Mouse (Mus musculus): ENCODE data around the gene Wdr25.

Wdr25 gene

DNA sequence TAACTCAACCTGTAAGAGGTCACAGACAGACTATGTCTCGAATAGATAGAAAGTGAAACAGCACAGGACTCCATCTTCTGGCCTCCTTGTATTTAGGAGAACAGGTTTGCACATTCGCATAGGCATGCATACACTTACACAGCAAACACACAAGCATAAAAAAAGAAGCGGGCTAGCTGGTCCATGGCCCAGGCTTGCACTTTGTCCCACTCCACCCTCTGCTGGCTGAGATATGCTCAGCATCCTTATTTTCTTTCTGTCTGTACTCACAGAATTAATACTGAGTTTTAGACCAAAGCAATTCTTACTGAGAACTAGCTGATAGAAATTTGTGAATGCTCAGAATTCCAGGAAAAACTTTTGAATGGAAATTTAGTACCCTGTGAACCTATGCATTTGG is 2.6 kb downstream of the Wdr25 start:
- no peak for DNase-seq (ENCODE audit: low spot score)

DNA sequence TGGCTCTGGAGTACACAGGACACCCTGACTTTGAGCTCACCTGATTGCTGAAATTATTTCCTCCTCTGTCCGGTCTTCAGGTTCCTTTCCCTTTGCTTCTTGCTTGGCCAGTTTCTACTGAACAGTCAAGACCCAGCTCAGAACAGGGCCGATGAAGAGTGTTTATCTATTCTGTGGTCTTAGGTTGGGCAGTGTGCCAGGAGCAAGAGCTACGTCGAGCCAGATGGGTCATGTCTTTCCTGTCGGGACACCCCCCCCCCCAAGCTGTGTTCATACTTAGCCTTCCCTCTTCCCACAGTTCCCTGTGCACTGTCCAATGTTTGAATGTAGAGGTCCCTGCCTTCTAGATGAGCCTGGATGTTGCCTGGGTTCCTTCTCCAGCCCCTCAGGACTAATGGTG is 7.9 kb downstream of the Wdr25 start:
- DNase-seq (ENCODE audit: low spot score) = no peak

GRCm38 (mm10) chr12:108902940-108903339 is 9.5 kb downstream of the Wdr25 start:
- peak; percentile 49 for DNase-seq (ENCODE audit: low spot score)

GRCm38 (mm10) chr12:108903600-108904275 is 10.3 kb downstream of the Wdr25 start:
- DNase-seq (ENCODE audit: low spot score) = peak; percentile 51

- DNase-seq (ENCODE audit: low spot score) = no peak
Measured at GRCm38 (mm10) chr12:108904276-108904653, 10.8 kb downstream of the Wdr25 start.

GRCm38 (mm10) chr12:108905620-108906302 is 12.3 kb downstream of the Wdr25 start:
- DNase-seq (ENCODE audit: low spot score) = no peak

DNA sequence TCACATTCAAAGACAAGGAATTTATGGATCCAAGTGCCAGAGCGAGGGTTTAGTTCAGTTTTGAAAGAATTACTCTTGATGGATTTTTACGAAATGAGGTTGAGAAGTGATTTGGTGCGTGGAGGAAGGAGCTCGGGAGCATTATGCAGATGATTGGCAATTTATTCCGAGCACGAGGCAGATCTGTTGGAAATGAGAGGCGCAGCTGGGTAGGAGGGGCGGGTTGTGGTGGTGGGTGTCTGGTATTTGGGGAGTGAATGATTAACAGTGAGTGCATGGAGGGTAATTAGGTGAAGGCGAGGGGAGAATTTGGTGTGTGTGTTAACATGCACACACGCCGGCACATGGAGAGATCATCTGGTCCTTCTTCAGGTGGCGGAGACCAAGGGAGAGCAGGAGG is 13.0 kb downstream of the Wdr25 start:
- DNase-seq (ENCODE audit: low spot score) = no peak

- DNase-seq (ENCODE audit: low spot score) = no peak
Measured at GRCm38 (mm10) chr12:108909846-108910433, 16.5 kb downstream of the Wdr25 start.

GRCm38 (mm10) chr12:108912442-108912841 is 19.0 kb downstream of the Wdr25 start:
- DNase-seq (ENCODE audit: low spot score) = no peak

GRCm38 (mm10) chr12:108914198-108914597 is 20.8 kb downstream of the Wdr25 start:
- DNase-seq (ENCODE audit: low spot score) = no peak

DNA sequence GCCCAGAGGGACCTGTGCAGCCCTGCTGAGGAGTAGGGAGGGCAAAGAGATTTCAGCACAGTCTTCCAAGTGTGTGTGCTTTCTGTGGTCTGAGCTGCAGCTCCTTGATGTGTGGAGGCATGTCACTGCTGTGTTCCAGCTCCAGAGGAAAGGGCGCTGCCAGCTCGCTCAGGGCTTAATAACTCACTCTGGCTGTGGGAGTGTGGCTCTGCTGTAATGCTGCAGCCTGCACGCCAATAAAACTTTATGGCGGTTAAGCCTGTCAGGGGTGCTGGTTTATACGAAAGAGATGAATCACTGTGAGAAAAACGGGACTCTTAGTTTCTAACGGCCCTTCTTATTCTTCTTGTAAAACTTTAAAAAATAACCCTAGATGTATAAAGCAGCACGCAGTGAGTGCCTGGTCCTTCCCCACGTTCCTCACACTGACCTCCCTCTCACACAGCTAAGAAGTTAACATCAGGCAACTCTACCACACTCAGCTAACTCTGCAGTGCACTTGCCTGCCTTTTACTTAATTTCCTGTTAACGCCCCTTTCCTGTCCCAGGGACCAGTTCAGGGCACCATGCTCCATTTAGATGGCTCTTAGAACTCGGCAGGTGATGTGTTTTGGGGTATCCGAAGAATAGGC is 21.4 kb downstream of the Wdr25 start:
- no peak for DNase-seq (ENCODE audit: low spot score)

DNA sequence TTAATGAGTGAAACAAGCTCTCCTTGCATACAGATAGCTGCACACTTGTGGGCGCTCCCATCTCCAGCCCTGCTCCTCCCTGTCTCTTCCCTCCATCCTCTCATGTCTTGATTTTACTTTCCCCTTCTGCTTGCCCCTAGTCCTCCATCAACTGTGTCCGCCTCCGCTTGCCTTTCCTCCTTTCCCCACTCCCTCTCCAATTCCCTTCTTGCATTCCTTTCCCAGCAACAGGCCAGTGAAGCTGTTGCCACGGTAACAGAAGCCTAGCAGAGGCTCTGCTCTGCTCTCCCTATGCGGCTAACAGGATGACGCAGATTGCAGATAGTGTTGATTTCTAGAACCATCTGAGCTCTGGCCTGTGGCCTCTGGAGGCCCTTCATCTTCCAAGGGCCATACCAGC is 22.5 kb downstream of the Wdr25 start:
- no peak for DNase-seq (ENCODE audit: low spot score)

DNA sequence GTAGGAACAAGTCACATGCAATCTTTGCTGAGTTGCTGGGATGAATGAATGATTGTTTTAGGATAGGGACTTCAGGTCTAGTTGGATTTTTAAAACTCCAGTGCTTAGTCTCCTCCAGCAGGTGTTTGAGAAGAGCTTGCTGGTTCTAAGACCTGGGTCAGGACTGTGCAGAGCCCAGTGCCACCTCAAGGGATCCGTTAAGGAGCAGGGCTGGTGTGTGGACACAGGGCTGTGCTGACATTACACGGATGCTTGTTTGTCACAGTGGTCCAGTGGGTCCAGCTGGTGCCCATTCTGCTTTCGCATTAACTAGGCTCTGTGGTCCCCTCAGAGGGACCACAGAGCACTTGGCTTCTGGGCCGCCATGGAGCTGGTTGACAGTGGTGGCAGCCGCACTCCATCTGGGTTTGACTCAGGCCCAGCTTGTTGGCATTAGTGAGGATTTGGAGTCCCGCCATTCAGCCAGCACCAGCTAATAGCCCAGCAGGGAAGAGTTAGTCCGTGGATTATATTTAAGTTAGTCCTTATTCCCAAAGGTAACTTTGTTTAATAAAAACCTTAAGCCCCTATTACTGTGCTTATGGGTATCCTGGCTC is 23.1 kb downstream of the Wdr25 start:
- no peak for DNase-seq (ENCODE audit: low spot score)

DNA sequence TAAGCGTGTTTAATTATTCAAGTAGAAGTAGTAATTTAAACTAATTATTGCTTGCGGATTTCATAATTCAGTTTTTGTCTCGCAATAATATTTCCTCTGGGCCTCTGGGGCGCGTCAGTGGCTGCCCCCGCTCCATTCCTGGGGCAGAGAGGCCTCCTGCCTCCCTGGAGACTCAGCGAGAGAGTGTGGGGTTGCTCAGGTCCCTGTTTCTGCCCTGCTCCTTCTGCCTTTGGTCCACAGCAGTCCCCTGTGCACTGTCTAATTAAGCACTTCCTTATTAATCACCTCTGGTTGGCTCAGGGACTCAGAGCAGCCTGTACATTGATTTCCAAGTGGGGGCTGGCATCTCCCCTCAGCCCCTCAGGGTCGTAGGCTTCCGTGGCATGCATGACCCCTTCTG is 24.1 kb downstream of the Wdr25 start:
- no peak for DNase-seq (ENCODE audit: low spot score)

DNA sequence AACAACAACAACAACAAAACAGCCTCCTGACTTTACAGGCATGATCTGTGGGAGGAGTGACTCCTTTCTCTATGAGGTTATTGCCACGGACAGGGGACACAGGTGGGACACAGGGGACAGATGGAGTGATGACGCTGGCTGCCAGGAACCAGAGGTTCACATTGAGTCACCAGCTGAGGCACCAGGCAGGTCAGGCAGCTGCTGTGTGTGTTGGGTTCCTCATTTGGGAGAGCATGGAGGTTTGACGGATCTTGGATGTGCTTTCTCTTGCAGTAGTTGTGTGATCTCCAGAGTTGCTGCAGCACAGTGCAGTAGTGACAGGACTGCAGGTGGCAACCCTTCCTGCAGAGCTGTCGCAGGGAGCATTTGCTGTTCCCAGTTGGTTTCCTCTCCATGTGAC is 25.3 kb downstream of the Wdr25 start:
- DNase-seq (ENCODE audit: low spot score) = no peak

- DNase-seq (ENCODE audit: low spot score) = no peak
Measured at GRCm38 (mm10) chr12:108926606-108927111, 33.2 kb downstream of the Wdr25 start.

- DNase-seq (ENCODE audit: low spot score) = no peak
Measured at GRCm38 (mm10) chr12:108928249-108928648, 34.8 kb downstream of the Wdr25 start.

DNA sequence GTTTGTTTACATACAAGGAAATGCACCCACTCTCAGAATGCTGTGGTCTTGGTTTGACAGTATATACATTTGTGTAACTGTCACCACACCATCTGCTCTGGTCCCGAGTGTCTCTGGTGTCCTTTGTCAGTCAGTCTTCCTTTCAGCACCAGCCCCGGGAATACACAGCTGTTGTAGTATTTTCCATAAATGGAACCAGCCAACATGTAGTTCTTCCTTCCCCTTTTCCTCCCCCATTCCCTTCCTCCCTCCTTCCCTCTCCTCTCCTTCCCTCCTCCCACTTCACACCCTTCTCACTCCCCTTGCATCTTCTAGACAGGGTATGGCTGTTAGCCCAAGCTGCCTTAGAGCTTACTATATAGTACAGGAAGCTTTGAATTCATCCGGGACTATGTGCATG is 36.0 kb downstream of the Wdr25 start:
- DNase-seq (ENCODE audit: low spot score) = no peak

- no peak for DNase-seq (ENCODE audit: low spot score)
Measured at GRCm38 (mm10) chr12:108931341-108932053, 38.1 kb downstream of the Wdr25 start.

DNA sequence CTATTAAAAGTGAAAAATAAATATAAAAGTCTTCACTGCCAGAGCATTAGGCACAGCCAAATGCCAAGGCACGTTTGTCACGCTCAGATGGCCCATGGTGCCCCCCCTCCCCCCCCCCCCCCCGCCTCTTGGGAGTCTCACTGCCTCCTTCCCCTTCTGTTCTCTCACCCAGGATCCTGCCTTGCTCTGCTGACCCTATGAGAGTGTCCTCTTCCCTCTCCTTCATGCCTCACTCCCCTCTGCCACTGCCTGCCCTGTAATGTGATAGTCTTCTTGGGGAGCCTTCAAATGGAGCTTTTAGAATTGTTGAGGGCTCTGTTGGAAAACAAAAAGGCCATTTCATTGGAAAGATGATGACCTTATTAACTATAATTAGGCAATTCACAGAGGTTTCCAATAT is 38.7 kb downstream of the Wdr25 start:
- DNase-seq (ENCODE audit: low spot score) = no peak

DNA sequence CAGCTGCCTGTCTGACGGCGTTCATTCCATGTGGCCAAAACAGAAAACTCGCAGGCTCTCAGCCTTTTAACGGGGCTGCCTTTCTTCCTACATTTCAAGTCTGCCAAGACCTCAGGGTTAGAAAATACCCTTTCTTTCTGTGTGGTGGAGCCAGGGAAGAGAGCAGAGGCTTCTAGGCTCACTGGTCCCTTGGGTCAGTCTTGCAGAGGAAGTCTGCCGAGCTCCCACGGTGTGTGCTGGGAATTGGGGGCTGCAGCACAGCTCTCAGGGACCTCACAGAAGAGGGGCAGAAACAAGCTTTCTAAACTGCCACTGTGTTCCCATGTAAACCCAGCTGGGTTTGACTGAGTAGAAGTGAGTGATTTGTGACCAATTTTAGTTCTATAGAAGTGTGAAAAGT is 40.8 kb downstream of the Wdr25 start:
- DNase-seq (ENCODE audit: low spot score) = no peak

DNA sequence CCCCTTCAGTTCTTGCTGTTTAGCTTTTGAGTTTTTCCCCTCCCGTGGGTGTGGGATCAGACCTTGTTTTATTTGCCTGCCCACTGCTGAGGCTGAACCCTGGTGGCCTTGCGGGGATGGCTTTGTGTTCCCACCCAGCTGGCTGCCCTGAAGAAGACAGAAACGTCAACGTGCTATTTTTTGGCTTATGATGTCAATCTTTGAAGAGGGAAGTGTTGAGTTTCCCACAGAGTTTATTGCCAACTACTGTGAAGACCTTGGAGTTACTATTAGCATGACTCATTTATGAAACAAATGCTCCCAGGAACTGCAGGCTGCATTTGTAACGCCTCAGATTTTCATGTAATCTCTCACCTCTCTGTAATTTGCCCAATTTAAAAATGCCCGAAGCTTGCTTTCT is 43.4 kb downstream of the Wdr25 start:
- DNase-seq (ENCODE audit: low spot score) = no peak
